Mouse (Mus musculus) limb, embryonic 15.5 days (tissue): Measurements from ENCODE around the gene Gnaz. TPM values are rescaled to one million over a fixed set of nuclear protein-coding genes. Genes with fewer than 3 reads are reported as not detected.

ENCODE experiments used
- polyA plus RNA-seq: library from polyadenylated mRNA; unstranded; fragments of >200 nt; fragmentation: Nextera tagmentation; extraction: Ambion mirVana; gene quantifications from 2 replicates; pipeline ENCODE4 v1.2.1, GENCODE M21; 2015

Gnaz gene
- polyA plus RNA-seq, 1 experiment from 2014 or later, result 3.3 TPM

Other genes with a start within 250 kb of the Gnaz start
- not detected in 2 replicates for gene Rsph14, start 65.4 kb downstream of the Gnaz start, polyA plus RNA-seq
- 6.3 and 6.7 TPM in 2 replicates for gene Rab36, start 69.9 kb downstream of the Gnaz start, polyA plus RNA-seq
- 7.5 and 7.6 TPM in 2 replicates for gene Bcr, start 93.4 kb downstream of the Gnaz start, polyA plus RNA-seq
- 28.3 and 31.7 TPM in 2 replicates for gene Specc1l, start 244.9 kb downstream of the Gnaz start, polyA plus RNA-seq